Mouse (Mus musculus) erythroblast, embryonic 14.5 days (primary cell): ENCODE data around the gene Sh2d1b1.
"Not testable (repeated sequence)": the region's sequence is repeated elsewhere in the genome, so short reads cannot be mapped to it uniquely, and the experiment has no call there.

Source experiments
- GATA1 ChIP-seq: IDR thresholded peaks from 2 replicates; pipeline ENCODE4 v1.6.1; 2012; ENCODE audit warnings: low read length, inconsistent platforms, mixed read lengths
- TAL1 ChIP-seq: IDR thresholded peaks from 3 replicates; pipeline ENCODE4 v1.6.1; 2012; ENCODE audit warnings: low read length, inconsistent platforms, mixed read lengths

- not testable (repeated sequence) for TF ChIP-seq TAL1, GATA1
Observed at GRCm38 (mm10) chr1:170232688-170233087, 44.4 kb upstream of the Sh2d1b1 start, which contains the start of gene Sh2d1b2.
